Mouse (Mus musculus) spleen, adult 2 months (tissue): ENCODE measurements around the gene Adam30. TPM values are rescaled to one million over a fixed set of nuclear protein-coding genes. Genes with fewer than 3 reads are reported as not detected.
A peak's percentile ranks its signal among the peaks of the same experiment; 100 is the strongest.

ENCODE experiments used
- DNase-seq, 2 experiments: peaks; one replicate each; pipeline versions ENCODE4 v3.0.0 to v3.0.0-alpha.2; 2012 to 2021; ENCODE audit warnings: low spot score in 2 of 2, low read depth in 1 of 2
- H3K27ac ChIP-seq: fragments of 200-500 bp; 2 replicates; pipeline ENCODE4 v1.5.1; 2012; ENCODE audit warnings: low read length, inconsistent platforms; ENCODE audit not compliant: insufficient read depth
- H3K27me3 ChIP-seq: fragments of 200-500 bp; 2 replicates; pipeline ENCODE4 v1.6.1; 2012; ENCODE audit warnings: mild to moderate bottlenecking, moderate library complexity, low read length, inconsistent platforms; ENCODE audit not compliant: control insufficient read depth, insufficient read depth
- H3K36me3 ChIP-seq: fragments of 200-500 bp; 2 replicates; pipeline ENCODE4 v1.6.1; 2012; ENCODE audit warnings: mild to moderate bottlenecking, low read length, inconsistent platforms; ENCODE audit not compliant: control insufficient read depth, insufficient read depth
- H3K4me1 ChIP-seq: fragments of 200-500 bp; 2 replicates; pipeline ENCODE4 v1.6.1; 2011; ENCODE audit warnings: inconsistent platforms; ENCODE audit not compliant: control insufficient read depth, insufficient read depth, insufficient read length
- H3K4me3 ChIP-seq: fragments of 200-500 bp; 2 replicates; pipeline ENCODE4 v1.5.1; 2011; ENCODE audit warnings: mild to moderate bottlenecking, inconsistent platforms; ENCODE audit not compliant: insufficient read depth, insufficient read length; ENCODE audit errors: extremely low read depth
- CTCF ChIP-seq: fragments of 200-500 bp; IDR thresholded peaks from 2 replicates; pipeline ENCODE4 v1.5.1; 2011; ENCODE audit warnings: mild to moderate bottlenecking, inconsistent platforms; ENCODE audit not compliant: insufficient read depth, insufficient read length, insufficient replicate concordance; ENCODE audit errors: extremely low read depth
- POLR2A ChIP-seq: fragments of 200-500 bp; IDR thresholded peaks from 2 replicates; pipeline ENCODE4 v1.6.1; 2011; ENCODE audit warnings: low read depth, low read length, inconsistent platforms
- WGBS: fragments of 180-500 bp; shearing (Covaris S2); methylation state at CpG from one replicate; pipeline ENCODE4 v1.1.7; 2018; 5-methylcytosine and 5-hydroxymethylcytosine counted together
- polyA plus RNA-seq: library from polyadenylated mRNA; depleted of rRNA; stranded (reverse); fragments of >200 nt; gene quantifications from 2 replicates; pipeline ENCODE4 v1.2.3, GENCODE M21; 2012

The Adam30 gene
- polyA plus RNA-seq, 1 experiment, result not detected

DNA sequence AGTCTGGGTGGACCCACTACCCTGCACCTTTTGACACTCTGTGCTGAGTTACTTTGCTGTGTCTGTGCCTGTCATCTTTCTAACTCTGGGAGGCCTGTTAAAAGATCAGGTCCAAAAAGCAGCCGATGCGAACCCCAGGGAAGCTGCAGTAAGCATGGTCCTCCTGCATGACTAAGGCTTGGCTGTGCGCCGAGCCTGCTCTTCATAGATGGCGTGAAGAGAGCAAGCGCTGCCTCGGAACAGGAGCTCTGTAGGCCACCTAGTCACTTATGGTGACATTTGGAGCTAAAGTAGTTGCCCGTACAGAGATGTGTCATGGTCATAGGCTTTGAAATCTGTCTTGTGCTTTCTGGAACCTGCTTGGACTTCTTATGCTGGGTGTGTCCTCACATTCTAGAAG, 27.8 kb upstream of the Adam30 start:
- DNase-seq, result no peak
- Histone ChIP-seq H3K4me1 (no peaks in the 10 kb centered on the region), H3K27ac (no peak overlapping the region), H3K4me3 (no peak overlapping the region), H3K27me3 (no peaks in the 10 kb centered on the region), H3K36me3 (peaks cover 63% of the 10 kb centered on the region)
- no peak for TF ChIP-seq POLR2A
- WGBS, result 96% methylated on average over 8 of the region's 8 CpGs

- 93% methylated on average over 15 of the region's 15 CpGs for WGBS
- H3K4me1 ChIP-seq, result no peaks in the 10 kb centered on the region
- H3K27ac ChIP-seq, result no peak overlapping the region
- no peak overlapping the region for H3K4me3 ChIP-seq
- no peak for DNase-seq
- H3K27me3 ChIP-seq, result no peaks in the 10 kb centered on the region
- peaks cover 81% of the 10 kb centered on the region for H3K36me3 ChIP-seq
- TF ChIP-seq CTCF (no peak), POLR2A (no peak)
Measured at GRCm38 (mm10) chr3:98141456-98141855, 19.0 kb upstream of the Adam30 start.

DNA sequence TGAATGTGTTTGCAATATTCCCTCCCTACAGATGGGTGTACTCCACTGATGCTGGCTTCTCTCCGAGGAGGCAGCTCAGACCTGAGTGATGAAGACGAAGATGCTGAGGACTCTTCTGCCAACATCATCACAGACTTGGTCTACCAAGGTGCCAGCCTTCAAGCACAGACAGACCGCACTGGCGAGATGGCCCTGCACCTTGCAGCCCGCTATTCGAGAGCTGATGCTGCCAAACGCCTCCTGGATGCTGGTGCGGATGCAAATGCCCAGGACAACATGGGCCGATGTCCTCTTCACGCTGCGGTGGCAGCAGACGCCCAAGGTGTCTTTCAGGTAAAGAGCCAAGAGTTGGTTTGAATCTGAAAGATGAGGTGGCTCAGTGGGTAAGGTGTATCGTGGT, 17.6 kb upstream of the Adam30 start:
- H3K4me1 ChIP-seq, result no peaks in the 10 kb centered on the region
- TF ChIP-seq POLR2A, result no peak
- TF ChIP-seq CTCF, result no peak
- H3K27ac ChIP-seq, result no peak overlapping the region
- H3K36me3 ChIP-seq, result peaks cover 84% of the 10 kb centered on the region
- no peak overlapping the region for H3K4me3 ChIP-seq
- no peaks in the 10 kb centered on the region for H3K27me3 ChIP-seq
- peak in 1 of 2 experiments; percentile 2 for DNase-seq
- WGBS, result 96% methylated on average over 13 of the region's 13 CpGs

DNA sequence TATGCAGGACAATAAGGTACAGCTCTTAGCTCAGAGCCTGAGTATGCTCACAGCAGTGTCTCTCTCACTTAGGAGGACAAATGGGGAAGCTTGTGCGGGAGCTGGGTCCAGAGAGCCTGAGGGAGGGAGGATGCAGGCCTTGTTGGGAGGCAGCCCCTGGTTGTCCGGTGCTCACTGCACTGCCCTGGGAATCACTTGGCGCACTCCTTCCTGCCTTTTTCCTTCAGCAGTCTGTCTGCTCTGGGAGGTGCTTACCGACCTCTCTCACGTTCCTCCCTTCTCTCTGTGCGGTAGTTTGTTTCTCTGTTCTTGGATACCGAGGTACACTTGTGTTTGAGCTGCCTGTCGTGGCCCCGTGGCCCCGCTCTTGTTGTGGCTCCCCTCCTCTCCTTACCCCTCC, 15.2 kb upstream of the Adam30 start:
- 93% methylated on average over 10 of the region's 10 CpGs for WGBS
- no peak overlapping the region for H3K27ac ChIP-seq
- H3K36me3 ChIP-seq, result peaks cover 73% of the 10 kb centered on the region

GRCm38 (mm10) chr3:98146471-98147410, 13.7 kb upstream of the Adam30 start:
- Histone ChIP-seq H3K4me1 (no peaks in the 10 kb centered on the region), H3K4me3 (no peak overlapping the region), H3K27ac (no peak overlapping the region), H3K27me3 (no peaks in the 10 kb centered on the region), H3K36me3 (peaks cover 64% of the 10 kb centered on the region)
- no peak for TF ChIP-seq CTCF
- no peak for TF ChIP-seq POLR2A
- peak in 1 of 2 experiments; percentile 2 for DNase-seq
- WGBS, result 96% methylated on average over 29 of the region's 29 CpGs

More for the DNA sequence above, 15.2 kb upstream of the Adam30 start:
- TF ChIP-seq POLR2A, result no peak
- TF ChIP-seq CTCF, result no peak
- DNase-seq, result peak in 1 of 2 experiments; percentile 0
- H3K4me3 ChIP-seq, result no peak overlapping the region
- no peaks in the 10 kb centered on the region for H3K27me3 ChIP-seq
- no peaks in the 10 kb centered on the region for H3K4me1 ChIP-seq

DNA sequence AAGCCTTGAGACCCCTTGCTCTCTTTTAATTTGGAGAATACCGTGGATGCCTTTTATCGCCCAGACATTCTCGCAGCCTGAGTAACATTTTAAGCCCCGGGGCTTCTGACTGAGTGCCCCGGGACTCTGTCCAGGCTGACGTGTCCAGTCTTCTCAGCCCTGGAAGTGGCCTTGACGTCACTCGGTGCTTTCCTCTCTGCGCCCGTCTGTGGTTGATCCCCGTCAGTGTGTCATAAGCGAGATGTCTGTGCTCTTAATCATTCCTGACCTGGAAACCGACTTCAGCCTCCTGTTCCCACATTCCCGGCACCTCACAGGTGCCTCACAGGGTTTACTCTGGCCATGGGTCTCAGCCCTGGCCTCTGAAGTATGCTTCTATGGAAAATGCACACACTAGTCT, 12.7 kb upstream of the Adam30 start:
- H3K4me3 ChIP-seq, result no peak overlapping the region
- WGBS, result 91% methylated on average over 14 of the region's 14 CpGs
- no peak overlapping the region for H3K27ac ChIP-seq
- H3K36me3 ChIP-seq, result peaks cover 56% of the 10 kb centered on the region
- no peaks in the 10 kb centered on the region for H3K27me3 ChIP-seq
- peak in 1 of 2 experiments; percentile 1 for DNase-seq
- TF ChIP-seq CTCF (no peak), POLR2A (no peak)
- H3K4me1 ChIP-seq, result no peaks in the 10 kb centered on the region

GRCm38 (mm10) chr3:98149881-98150280, 10.5 kb upstream of the Adam30 start:
- Histone ChIP-seq H3K36me3 (peaks cover 36% of the 10 kb centered on the region), H3K27ac (no peak overlapping the region), H3K4me1 (no peaks in the 10 kb centered on the region), H3K27me3 (no peaks in the 10 kb centered on the region), H3K4me3 (no peak overlapping the region)
- WGBS, result 92% methylated on average over 11 of the region's 11 CpGs
- DNase-seq, result no peak
- TF ChIP-seq CTCF (no peak), POLR2A (no peak)
